Mouse (Mus musculus) liver, embryonic 14.5 days (tissue): Measurements from ENCODE around the gene Wdr45. TPM values are rescaled to one million over a fixed set of nuclear protein-coding genes. Genes with fewer than 3 reads are reported as not detected.

Experiments
- ATAC-seq: fragments of 200-750 bp; cut with Nextera tagmentation; 2 replicates; pipeline ENCODE4 v1.8.0; 2017; ENCODE audit warnings: moderate number of reproducible peaks, mild to moderate bottlenecking, moderate library complexity; ENCODE audit not compliant: insufficient read depth
- DNase-seq, 3 experiments: peaks; one replicate each; pipeline ENCODE4 v3.0.0-alpha.2; 2012 to 2013; ENCODE audit warnings: low read depth in 3 of 3, low spot score in 3 of 3
- H3K27ac ChIP-seq: fragments of 300-500 bp; sonication (generic); 2 replicates; pipeline ENCODE4 v1.5.1; 2014; ENCODE audit warnings: moderate library complexity, mild to moderate bottlenecking, control low read depth, inconsistent platforms
- H3K27me3 ChIP-seq: fragments of 300-500 bp; sonication (generic); 2 replicates; pipeline ENCODE4 v1.6.1; 2014; ENCODE audit warnings: mild to moderate bottlenecking, low read length, moderate library complexity; ENCODE audit not compliant: control insufficient read depth, insufficient read depth
- H3K36me3 ChIP-seq: fragments of 300-500 bp; sonication (generic); replicated peaks from 2 replicates; pipeline ENCODE4 v1.6.1; 2014; ENCODE audit warnings: low read depth; ENCODE audit not compliant: control insufficient read depth, insufficient read depth
- H3K4me1 ChIP-seq, 2 experiments: fragments of 200-500 bp in 1 of 2; fragments of 300-500 bp in 1 of 2; sonication (generic) in 1 of 2; replicated peaks; 2 replicates each; pipeline ENCODE4 v1.6.1; 2012 to 2014; ENCODE audit warnings: antibody characterized with exemption in 1 of 2, inconsistent platforms in 1 of 2, low read length in 1 of 2; ENCODE audit not compliant: control insufficient read depth in 2 of 2, insufficient read depth in 2 of 2
- H3K4me2 ChIP-seq: fragments of 300-500 bp; sonication (generic); 2 replicates; pipeline ENCODE4 v1.6.1; 2014; ENCODE audit warnings: low read depth, mild to moderate bottlenecking, control low read depth, moderate library complexity
- H3K4me3 ChIP-seq, 2 experiments: fragments of 200-500 bp in 1 of 2; fragments of 300-500 bp in 1 of 2; sonication (generic) in 1 of 2; 2 replicates each; pipeline ENCODE4 v1.5.1; 2012 to 2014; ENCODE audit warnings: low read depth in 2 of 2, low read length in 2 of 2, mild to moderate bottlenecking in 2 of 2, control low read depth in 1 of 2, inconsistent platforms in 1 of 2, moderate library complexity in 1 of 2; ENCODE audit not compliant: insufficient read depth in 1 of 2
- H3K9ac ChIP-seq: fragments of 300-500 bp; sonication (generic); replicated peaks from 2 replicates; pipeline ENCODE4 v1.6.1; 2014; ENCODE audit warnings: mild to moderate bottlenecking, control low read depth, moderate library complexity
- H3K9me3 ChIP-seq: fragments of 300-500 bp; sonication (generic); 2 replicates; pipeline ENCODE4 v1.6.1; 2016; ENCODE audit warnings: low read length, mixed read lengths; ENCODE audit not compliant: control insufficient read depth
- CTCF ChIP-seq: IDR thresholded peaks from 2 replicates; pipeline ENCODE4 v1.5.1; 2016; ENCODE audit warnings: antibody characterized with exemption, low read depth, control low read depth
- EP300 ChIP-seq: IDR thresholded peaks from 2 replicates; pipeline ENCODE4 v1.6.1; 2016; ENCODE audit warnings: antibody characterized with exemption, low read depth
- WGBS: fragments of 180-500 bp; shearing (Covaris S2); extraction: QIAGEN DNeasy Blood & Tissue Kit; methylation state at CpG from one replicate; pipeline ENCODE4 v1.1.7; 2014; ENCODE audit not compliant: insufficient replicate concordance; 5-methylcytosine and 5-hydroxymethylcytosine counted together
- polyA plus RNA-seq, 2 experiments: library from polyadenylated mRNA; depleted of rRNA in 1 of 2; stranded (reverse) in 1 of 2; unstranded in 1 of 2; fragments of >200 nt; fragmentation: Nextera tagmentation in 1 of 2; extraction: Ambion mirVana in 1 of 2; gene quantifications; 2 replicates each; pipeline versions ENCODE4 v1.2.1 to v1.2.3; 2012 to 2014

The Wdr45 gene
- polyA plus RNA-seq, 2 experiments = 7.5 to 11.8 TPM

GRCm38 (mm10) chrX:7721514-7722281, 7.6 kb downstream of the Wdr45 start, which contains the start of gene Gm45208:
TSS of gene Gm45208 (plus strand) at chrX:7722245.
- Histone ChIP-seq H3K27ac (peak within 1 kb of the TSS; percentile 74), H3K36me3 (no peaks in the 10 kb centered on the region), H3K27me3 (no peaks in the 10 kb centered on the region), H3K9ac (peak within 1 kb of the TSS; percentile 76), H3K9me3 (no peaks in the 10 kb centered on the region), H3K4me1 (peaks cover 0 to 6% of the 10 kb centered on the region in 2 experiments; a peak in 1 of 4 replicates), H3K4me2 (peak within 1 kb of the TSS; percentile 73), H3K4me3 (peak within 1 kb of the TSS; percentile 65 to 98)
- DNase-seq (peak; percentile 64 to 72 (median 65)), ATAC-seq (peak; percentile 91)
- 12% methylated on average over 22 of the region's 22 CpGs for WGBS
- TF ChIP-seq EP300 = no peak
- TF ChIP-seq CTCF = no peak

GRCm38 (mm10) chrX:7722282-7722611, 8.1 kb downstream of the Wdr45 start:
- no peaks in the 10 kb centered on the region for H3K27me3 ChIP-seq
- peak overlapping the region; percentile 73 for H3K4me2 ChIP-seq
- H3K27ac ChIP-seq = peak overlapping the region; percentile 74
- peak overlapping the region; percentile 76 for H3K9ac ChIP-seq
- peaks cover 0 to 6% of the 10 kb centered on the region in 2 experiments; a peak in 1 of 4 replicates for H3K4me1 ChIP-seq
- no peaks in the 10 kb centered on the region for H3K9me3 ChIP-seq
- TF ChIP-seq EP300 (no peak), CTCF (no peak)
- no peaks in the 10 kb centered on the region for H3K36me3 ChIP-seq
- DNase-seq = no peak
- peak overlapping the region; percentile 65 to 98 for H3K4me3 ChIP-seq
- ATAC-seq = peak; percentile 33; the same call in 1 of the 2 replicates
- WGBS = 10% methylated on average over 11 of the region's 11 CpGs

- no peaks in the 10 kb centered on the region for H3K27me3 ChIP-seq
- peak overlapping the region; percentile 76 for H3K9ac ChIP-seq
- peaks cover 0 to 6% of the 10 kb centered on the region in 2 experiments; a peak in 1 of 4 replicates for H3K4me1 ChIP-seq
- 13% methylated on average over 4 of the region's 4 CpGs for WGBS
- H3K36me3 ChIP-seq = no peaks in the 10 kb centered on the region
- ATAC-seq = no peak
- peak overlapping the region; percentile 74; the same call in 1 of the 2 replicates for H3K27ac ChIP-seq
- no peak for DNase-seq
- H3K9me3 ChIP-seq = no peaks in the 10 kb centered on the region
- H3K4me3 ChIP-seq = peak overlapping the region; percentile 65 to 98
- peak overlapping the region; percentile 73 for H3K4me2 ChIP-seq
- no peak for TF ChIP-seq CTCF
- no peak for TF ChIP-seq EP300
These were observed 8.6 kb downstream of the Wdr45 start for GRCm38 (mm10) chrX:7722691-7723090.

- no peak for ATAC-seq
- Histone ChIP-seq H3K9ac (no peak overlapping the region), H3K4me3 (no peak overlapping the region), H3K27ac (no peak overlapping the region), H3K4me2 (no peak overlapping the region), H3K4me1 (peaks cover 0 to 8% of the 10 kb centered on the region in 2 experiments; a peak in 1 of 4 replicates), H3K27me3 (no peaks in the 10 kb centered on the region), H3K9me3 (no peaks in the 10 kb centered on the region), H3K36me3 (no peaks in the 10 kb centered on the region)
- WGBS = 76% methylated on average over 7 of the region's 7 CpGs
- TF ChIP-seq EP300 (no peak), CTCF (no peak)
- no peak for DNase-seq
These were observed 10.0 kb downstream of the Wdr45 start for GRCm38 (mm10) chrX:7724135-7724534.

GRCm38 (mm10) chrX:7725841-7726240, 11.7 kb downstream of the Wdr45 start:
- no peaks in the 10 kb centered on the region for H3K9me3 ChIP-seq
- H3K27ac ChIP-seq = no peak overlapping the region
- DNase-seq (no peak), ATAC-seq (no peak)
- TF ChIP-seq CTCF = no peak
- no peak for TF ChIP-seq EP300
- H3K4me3 ChIP-seq = no peak overlapping the region
- H3K36me3 ChIP-seq = no peaks in the 10 kb centered on the region
- WGBS = 75% methylated on average over 12 of the region's 12 CpGs
- H3K4me2 ChIP-seq = no peak overlapping the region
- H3K4me1 ChIP-seq = peaks cover 0 to 8% of the 10 kb centered on the region in 2 experiments; a peak in 1 of 4 replicates
- H3K27me3 ChIP-seq = no peaks in the 10 kb centered on the region
- no peak overlapping the region for H3K9ac ChIP-seq
